Mouse (Mus musculus) activated CD4-positive, CD25-positive, alpha-beta regulatory T cell, adult 4 months (primary cell): ENCODE data around the gene Akap17b. TPM values are rescaled to one million over a fixed set of nuclear protein-coding genes. Genes with fewer than 3 reads are reported as not detected.

Source experiments
- ATAC-seq: one replicate; pipeline ENCODE4 v1.8.0; 2017
- polyA plus RNA-seq, 2 experiments: library from polyadenylated mRNA; unstranded; fragments of 100-300 nt; shearing (Covaris generic); gene quantifications; one replicate each; pipeline ENCODE4 v1.2.1; 2017

Gene Akap17b
- polyA plus RNA-seq, 2 experiments from 2014 or later: 0.98 to 1.3 TPM

DNA sequence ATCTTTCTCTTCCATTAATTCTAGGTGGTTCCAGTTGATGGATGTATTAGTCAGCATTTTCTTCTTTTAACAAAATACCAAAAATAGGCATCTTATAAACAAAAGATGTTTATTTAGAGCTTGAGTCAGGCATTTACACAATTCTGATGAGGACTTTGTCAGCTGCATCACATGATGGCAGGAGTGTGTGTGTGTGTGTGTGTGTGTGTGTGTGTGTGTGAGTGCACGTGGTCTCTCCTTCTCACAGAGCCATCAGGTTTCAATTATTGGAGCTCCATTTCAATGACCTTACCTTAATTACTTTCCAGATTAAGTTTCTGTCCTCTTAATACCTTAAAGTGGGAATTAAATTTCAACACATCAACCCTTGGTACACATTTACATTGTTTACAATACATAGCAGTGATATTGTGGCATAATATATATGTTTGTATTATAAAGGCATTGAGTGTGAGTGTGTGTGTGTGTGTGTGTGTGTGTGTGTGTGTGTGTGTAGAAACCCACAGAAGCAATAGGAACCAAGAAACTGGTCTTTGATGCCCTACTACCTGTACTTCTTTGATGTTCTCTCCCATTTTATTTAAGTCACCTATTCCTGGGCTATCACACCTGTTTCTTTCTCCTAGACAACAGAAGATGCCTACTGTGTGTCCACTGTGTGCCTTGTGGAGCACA is 58.4 kb downstream of the Akap17b start:
- ATAC-seq: no peak

DNA sequence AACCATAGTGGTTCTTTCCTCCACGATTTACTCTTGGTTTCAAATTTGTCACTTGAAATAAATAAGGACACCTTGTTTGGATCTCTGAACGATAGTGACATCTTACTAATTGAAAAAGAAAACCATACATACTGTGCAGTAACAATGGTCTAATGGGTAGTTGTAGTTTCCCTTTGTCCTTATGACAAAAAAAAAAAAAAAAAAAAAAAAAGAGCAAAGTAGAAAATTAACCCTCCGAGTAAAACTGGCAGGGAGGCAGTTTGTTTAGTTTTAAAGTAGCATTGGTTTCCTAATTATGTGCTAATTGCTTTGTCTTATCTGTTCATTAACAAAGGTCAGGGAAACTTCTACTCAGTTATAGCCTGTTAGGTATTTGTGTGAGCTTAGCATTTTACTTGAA is 83.1 kb downstream of the Akap17b start:
- ATAC-seq: no peak

DNA sequence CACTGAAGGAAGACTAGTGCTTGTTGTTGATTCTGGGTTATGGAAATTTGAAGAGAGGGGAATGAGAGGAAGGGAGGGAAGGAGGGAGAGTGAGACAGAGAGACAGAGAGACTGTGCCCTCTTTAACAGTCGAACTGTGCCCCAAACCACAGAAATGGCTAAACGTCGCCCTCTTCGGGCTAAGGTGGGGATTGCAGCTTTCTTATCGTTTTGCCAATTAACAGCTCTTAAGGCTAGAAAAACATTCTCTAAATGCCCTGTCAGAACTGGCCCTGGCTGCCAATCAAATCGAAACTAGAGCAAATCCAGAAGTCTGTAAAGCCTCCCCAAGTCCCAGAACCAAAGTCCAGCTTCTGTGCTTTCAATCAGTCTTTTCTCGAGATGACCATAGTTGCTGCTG is 83.5 kb downstream of the Akap17b start:
- ATAC-seq: no peak

DNA sequence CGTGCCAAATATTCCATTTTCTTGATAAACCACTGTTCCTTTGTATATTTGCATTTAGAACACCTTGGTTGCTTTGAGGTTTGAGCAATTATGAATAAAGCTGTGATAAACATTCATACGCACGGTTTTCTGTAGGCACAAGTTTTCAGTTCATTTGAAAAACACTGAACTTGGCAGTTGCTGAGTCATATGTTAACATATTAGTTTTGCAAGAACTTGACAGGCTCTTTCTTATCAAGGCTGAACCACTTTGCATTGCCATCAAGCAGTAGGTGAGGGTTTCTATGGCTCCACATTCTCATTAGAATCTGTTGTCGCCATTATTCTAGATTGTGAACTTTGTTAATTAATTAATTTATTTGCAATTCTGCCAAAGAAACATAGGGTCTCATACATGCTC is 85.0 kb downstream of the Akap17b start:
- ATAC-seq: no peak

Other genes with a start within 250 kb of the Akap17b start
- not detected for gene Gm6268, start 244.1 kb downstream of the Akap17b start, polyA plus RNA-seq
- gene Gm14569, start 153.6 kb downstream of the Akap17b start, polyA plus RNA-seq: not detected
- gene Pgrmc1, start 47.2 kb downstream of the Akap17b start, polyA plus RNA-seq: 10 to 100 TPM; 61.9 to 69.7 TPM
- under 1 TPM in 1 of 2 experiments, not detected in 1; 0.75 TPM for gene Slc25a43, start 98.3 kb upstream of the Akap17b start, polyA plus RNA-seq
- 1,000 to 10,000 TPM; 1,556 to 1,740 TPM for gene Slc25a5, start 150.3 kb upstream of the Akap17b start, polyA plus RNA-seq
- 100 to 1,000 TPM; 134 to 158 TPM for gene Ube2a, start 228.5 kb upstream of the Akap17b start, polyA plus RNA-seq
- 10 to 100 TPM; 27.3 to 30.0 TPM for gene C330007P06Rik, start 228.7 kb upstream of the Akap17b start, polyA plus RNA-seq